Comparison of ENCODE assay signal across 10 mouse cellular contexts in the genomic region with DNA sequence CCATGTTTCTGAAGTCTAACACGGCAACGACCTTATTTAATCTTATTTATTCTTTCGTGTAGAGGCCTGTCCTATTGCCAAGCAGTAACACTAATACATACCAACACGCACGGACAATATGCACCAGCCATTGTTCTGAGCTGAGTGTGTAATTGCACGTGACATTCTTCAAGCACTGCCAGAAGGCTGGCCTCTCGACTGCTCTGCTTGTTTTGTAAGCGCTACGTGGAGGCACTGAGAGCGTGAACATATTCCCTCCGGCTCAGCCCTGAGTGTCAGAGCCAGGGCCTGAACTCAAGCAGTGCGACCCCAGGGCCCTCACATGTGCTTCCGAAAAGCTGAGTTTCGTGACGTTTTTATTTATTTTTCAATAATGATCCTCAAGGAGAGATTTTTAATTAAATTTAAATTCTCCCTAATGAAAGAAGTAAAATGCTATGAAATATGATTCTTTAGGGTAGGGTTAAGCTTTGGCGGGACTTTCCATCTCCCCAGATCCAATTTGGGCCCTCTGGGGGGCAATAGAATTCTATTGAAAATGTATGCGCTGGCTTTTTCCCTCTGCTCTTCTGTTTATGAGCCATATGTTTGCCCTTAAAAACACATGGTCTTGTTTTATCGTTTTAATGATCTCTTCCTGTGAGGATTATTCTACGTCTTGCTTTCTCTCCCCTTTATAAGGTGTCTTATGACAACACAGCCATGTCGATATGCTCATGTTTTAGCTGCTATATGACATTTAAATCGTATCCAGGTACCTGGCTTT. TPM values are rescaled to one million over a fixed set of nuclear protein-coding genes. Genes with fewer than 3 reads are reported as not detected.
A peak's percentile ranks its signal among the peaks of the same experiment; 100 is the strongest.
DNase-seq lines count a peak whose midpoint lies in the region; ATAC-seq lines count a peak whose summit lies in the region.
"Had no signal": no experiment of that assay in that cellular context is flagged by ENCODE, and none has a peak within 500 bp of the region (broad histone marks: within the 10 kb centered on the region; RNA-seq: fewer than 3 reads in every experiment).

No protein-coding gene starts in this region.

- ATAC-seq in forebrain, embryonic 14.5 days, result peak; percentile 75; the same call in 1 of the 2 replicates
- peak; percentile 94 for ATAC-seq in limb, embryonic 13.5 days (ENCODE audit: low FRiP score, low read depth)
- ATAC-seq in stomach, embryonic 15.5 days (ENCODE audit: insufficient read depth, low FRiP score, low read depth), result no peak
- ATAC-seq in kidney, embryonic 16.5 days (ENCODE audit: low FRiP score, low TSS enrichment), result no peak; the same call in 1 of the 2 replicates
- ATAC-seq: activated CD4-positive, CD25-positive, alpha-beta regulatory T cell, adult 4 months had no signal

- no peak overlapping the region for H3K4me3 ChIP-seq in forebrain, embryonic 14.5 days (ENCODE audit: low read depth, low read length)
- H3K4me3 ChIP-seq in limb, embryonic 13.5 days, result no peak overlapping the region
- no peak overlapping the region for H3K4me3 ChIP-seq in stomach, embryonic 15.5 days (replicated peaks)
- no peak overlapping the region for H3K4me3 ChIP-seq in kidney, embryonic 16.5 days (ENCODE audit: low read length)

- no peak overlapping the region for H3K27ac ChIP-seq in forebrain, embryonic 14.5 days (ENCODE audit: low read depth, low read length)
- H3K27ac ChIP-seq in limb, embryonic 13.5 days, result peak overlapping the region; percentile 85
- H3K27ac ChIP-seq in stomach, embryonic 15.5 days, result peak overlapping the region; percentile 26; the same call in 1 of the 2 replicates
- no peak overlapping the region for H3K27ac ChIP-seq in kidney, embryonic 16.5 days (ENCODE audit: low read length)

- H3K4me1 ChIP-seq in forebrain, embryonic 14.5 days (ENCODE audit: control insufficient read depth, insufficient read depth, low read length), result peaks cover 12% of the 10 kb centered on the region
- peaks cover 82% of the 10 kb centered on the region for H3K4me1 ChIP-seq in limb, embryonic 13.5 days
- H3K4me1 ChIP-seq in stomach, embryonic 15.5 days, result peaks cover 30% of the 10 kb centered on the region
- peaks cover 16% of the 10 kb centered on the region for H3K4me1 ChIP-seq in kidney, embryonic 16.5 days (ENCODE audit: insufficient read depth, low read length)

- no peak overlapping the region for H3K4me2 ChIP-seq in forebrain, embryonic 14.5 days (ENCODE audit: low read length)
- peak overlapping the region; percentile 26 for H3K4me2 ChIP-seq in limb, embryonic 13.5 days (replicated peaks)
- H3K4me2 ChIP-seq in stomach, embryonic 15.5 days, result no peak overlapping the region
- no peak overlapping the region for H3K4me2 ChIP-seq in kidney, embryonic 16.5 days (replicated peaks; ENCODE audit: low read depth, low read length)

- no peaks in the 10 kb centered on the region for H3K9me3 ChIP-seq in forebrain, embryonic 14.5 days (replicated peaks; ENCODE audit: control insufficient read depth, low read length)
- no peaks in the 10 kb centered on the region for H3K9me3 ChIP-seq in limb, embryonic 13.5 days
- no peaks in the 10 kb centered on the region for H3K9me3 ChIP-seq in stomach, embryonic 15.5 days
- H3K9me3 ChIP-seq in kidney, embryonic 16.5 days (ENCODE audit: low read length), result no peaks in the 10 kb centered on the region

- intact Hi-C loops in left cerebral cortex, postnatal 36 days (cut with DNase I), result no loop called here

- H3K27me3 ChIP-seq in forebrain, embryonic 14.5 days (replicated peaks; ENCODE audit: control insufficient read depth, insufficient read depth, low read length), result no peaks in the 10 kb centered on the region
- H3K27me3 ChIP-seq in limb, embryonic 13.5 days, result no peaks in the 10 kb centered on the region
- no peaks in the 10 kb centered on the region for H3K27me3 ChIP-seq in stomach, embryonic 15.5 days (replicated peaks)
- no peaks in the 10 kb centered on the region for H3K27me3 ChIP-seq in kidney, embryonic 16.5 days (ENCODE audit: insufficient read depth, low read length)

- WGBS in forebrain, embryonic 14.5 days, result 60% methylated on average over 21 of the region's 21 CpGs
- 17% methylated on average over 21 of the region's 21 CpGs for WGBS in limb, embryonic 13.5 days
- 76% methylated on average over 21 of the region's 21 CpGs for WGBS in stomach, embryonic 15.5 days
- 69% methylated on average over 21 of the region's 21 CpGs for WGBS in kidney, embryonic 16.5 days

- peak; percentile 10 for DNase-seq in layer of hippocampus, adult 9-11 months
- DNase-seq in layer of hippocampus, postnatal 36 days, result no peak
- peak; percentile 44 for DNase-seq in forebrain, embryonic 14.5 days (ENCODE audit: low spot score)
- DNase-seq in left cerebral cortex, postnatal 36 days (ENCODE audit: low spot score in 2 of 2), result no peak
- no peak for DNase-seq in thymus, postnatal 14 days
- DNase-seq: heart, postnatal 36 days had no signal

- H3K9ac ChIP-seq in forebrain, embryonic 14.5 days (ENCODE audit: low read length), result no peak overlapping the region
- H3K9ac ChIP-seq in limb, embryonic 13.5 days, result no peak overlapping the region
- no peak overlapping the region for H3K9ac ChIP-seq in stomach, embryonic 15.5 days
- H3K9ac ChIP-seq in kidney, embryonic 16.5 days (replicated peaks; ENCODE audit: low read length), result no peak overlapping the region

- H3K36me3 ChIP-seq in forebrain, embryonic 14.5 days (ENCODE audit: control insufficient read depth, insufficient read depth, low read length), result no peaks in the 10 kb centered on the region
- H3K36me3 ChIP-seq in limb, embryonic 13.5 days, result peaks cover 33% of the 10 kb centered on the region
- no peaks in the 10 kb centered on the region; the same call in 1 of the 2 replicates for H3K36me3 ChIP-seq in stomach, embryonic 15.5 days
- H3K36me3 ChIP-seq in kidney, embryonic 16.5 days (ENCODE audit: insufficient read depth, low read length), result peaks cover 5% of the 10 kb centered on the region; the same call in 1 of the 2 replicates

RNA-seq across cellular contexts. Expression of a gene that starts 52.5 kb away (rescaled TPM):
- total RNA-seq in layer of hippocampus, postnatal 36 days (2021), result 10 to 100 TPM; 21.8 to 27.2 TPM
- 33.8 and 35.2 TPM in 2 replicates for polyA plus RNA-seq in forebrain, embryonic 14.5 days (2014; fragmentation: Nextera tagmentation; extraction: Ambion mirVana)
- 231 and 236 TPM in 2 replicates for polyA plus RNA-seq in limb, embryonic 13.5 days (2015; fragmentation: Nextera tagmentation; extraction: Ambion mirVana)
- 66.6 and 68.7 TPM in 2 replicates for polyA plus RNA-seq in stomach, embryonic 15.5 days (2015; fragmentation: Nextera tagmentation; extraction: Ambion mirVana)
- 10 to 100 TPM; 17.6 to 22.3 TPM for total RNA-seq in left cerebral cortex, postnatal 36 days (2021)
- 36.2 and 37.0 TPM in 2 replicates for polyA plus RNA-seq in kidney, embryonic 16.5 days (2015; fragmentation: Nextera tagmentation; extraction: Ambion mirVana)
- polyA plus RNA-seq: activated CD4-positive, CD25-positive, alpha-beta regulatory T cell, adult 4 months had no signal

Comparison
In these comparisons a context has a peak if more than half of its experiments do, and no peak if none do; other contexts are left out.
1. DNase-seq: peak in layer of hippocampus, adult 9-11 months (single experiment) and forebrain, embryonic 14.5 days (single experiment); none in layer of hippocampus, postnatal 36 days (0 of 2), left cerebral cortex, postnatal 36 days (0 of 2) and thymus, postnatal 14 days (single experiment).
2. ATAC-seq: peak in forebrain, embryonic 14.5 days (single experiment) and limb, embryonic 13.5 days (single experiment); none in stomach, embryonic 15.5 days (single experiment) and kidney, embryonic 16.5 days (single experiment).
3. H3K27ac ChIP-seq: peak in limb, embryonic 13.5 days (single experiment) and stomach, embryonic 15.5 days (single experiment); none in forebrain, embryonic 14.5 days (single experiment) and kidney, embryonic 16.5 days (single experiment).